Mouse (Mus musculus): ENCODE measurements around the gene Bbs1. TPM values are rescaled to one million over a fixed set of nuclear protein-coding genes. Genes with fewer than 3 reads are reported as not detected.

The Bbs1 gene
- polyA plus RNA-seq, 1 experiment = 9.0 TPM

GRCm38 (mm10) chr19:4842611-4843010, 63.8 kb downstream of the Bbs1 start:
- no peak for DNase-seq
- WGBS = 44% methylated on average over 2 of the region's 2 CpGs
- no peaks in the 10 kb centered on the region for H3K4me1 ChIP-seq (ENCODE audit: control insufficient read depth, insufficient read depth, low read length)
- TF ChIP-seq CTCF (IDR thresholded peaks at IDR 0.05; ENCODE audit: insufficient read depth, low read length) (no peak), POLR2A (IDR thresholded peaks at IDR 0.05; ENCODE audit: borderline replicate concordance, extremely low read depth, low read depth, low read length) (no peak)
- no peak overlapping the region for H3K4me3 ChIP-seq (replicated peaks; ENCODE audit: extremely low read depth, low read depth, low read length)

- no peak for DNase-seq
- WGBS = 77% methylated on average over 9 of the region's 9 CpGs
- H3K4me3 ChIP-seq (replicated peaks; ENCODE audit: extremely low read depth, low read depth, low read length) = no peak overlapping the region
- no peaks in the 10 kb centered on the region for H3K4me1 ChIP-seq (ENCODE audit: control insufficient read depth, insufficient read depth, low read length)
- TF ChIP-seq POLR2A (IDR thresholded peaks at IDR 0.05; ENCODE audit: borderline replicate concordance, extremely low read depth, low read depth, low read length) = no peak
- TF ChIP-seq CTCF (IDR thresholded peaks at IDR 0.05; ENCODE audit: insufficient read depth, low read length) = no peak
These were observed 65.6 kb downstream of the Bbs1 start for GRCm38 (mm10) chr19:4840848-4841247.

- WGBS = under 1% methylated on average over 25 of the region's 25 CpGs
- DNase-seq = peak; percentile 94
- H3K4me1 ChIP-seq (ENCODE audit: control insufficient read depth, insufficient read depth, low read length) = no peaks in the 10 kb centered on the region
- TF ChIP-seq POLR2A (IDR thresholded peaks at IDR 0.05; ENCODE audit: borderline replicate concordance, extremely low read depth, low read depth, low read length) (peak; percentile 91; the same call in 1 of the 2 replicates), CTCF (IDR thresholded peaks at IDR 0.05; ENCODE audit: insufficient read depth, low read length) (no peak)
- peak within 1 kb of the TSS; percentile 79 for H3K4me3 ChIP-seq (replicated peaks; ENCODE audit: extremely low read depth, low read depth, low read length)
These were observed 67.3 kb downstream of the Bbs1 start, which contains the start of the genes Ccs and Ccdc87 for GRCm38 (mm10) chr19:4839149-4839548. Gene Ccs, minus strand, starts transcription at chr19:4839332. Gene Ccdc87, plus strand, starts transcription at chr19:4839366.

- peak; percentile 12 for DNase-seq
- WGBS = 17% methylated on average over 10 of the region's 10 CpGs
- Histone ChIP-seq H3K4me3 (replicated peaks; ENCODE audit: extremely low read depth, low read depth, low read length) (peak overlapping the region; percentile 79), H3K4me1 (ENCODE audit: control insufficient read depth, insufficient read depth, low read length) (no peaks in the 10 kb centered on the region)
- TF ChIP-seq CTCF (IDR thresholded peaks at IDR 0.05; ENCODE audit: insufficient read depth, low read length) (no peak), POLR2A (IDR thresholded peaks at IDR 0.05; ENCODE audit: borderline replicate concordance, extremely low read depth, low read depth, low read length) (no peak)
These were observed 67.8 kb downstream of the Bbs1 start for GRCm38 (mm10) chr19:4838526-4839140.

GRCm38 (mm10) chr19:4837049-4837448, 69.4 kb downstream of the Bbs1 start:
- DNase-seq = no peak

More at GRCm38 (mm10) chr19:4837049-4837448, 69.4 kb downstream of the Bbs1 start:
- H3K4me1 ChIP-seq (ENCODE audit: control insufficient read depth, insufficient read depth, low read length) = no peaks in the 10 kb centered on the region
- H3K4me3 ChIP-seq (replicated peaks; ENCODE audit: extremely low read depth, low read depth, low read length) = no peak overlapping the region
- TF ChIP-seq CTCF (IDR thresholded peaks at IDR 0.05; ENCODE audit: insufficient read depth, low read length) (no peak), POLR2A (IDR thresholded peaks at IDR 0.05; ENCODE audit: borderline replicate concordance, extremely low read depth, low read depth, low read length) (no peak)
- 92% methylated on average over 6 of the region's 6 CpGs for WGBS

Other genes with a start within 250 kb of the Bbs1 start
- 0.20 and 0.65 TPM in 2 replicates for gene Gm960, start 208.0 kb downstream of the Bbs1 start, polyA plus RNA-seq (2012; rRNA removed)
- 1.3 and 4.4 TPM in 2 replicates for gene Sptbn2, start 195.5 kb downstream of the Bbs1 start, polyA plus RNA-seq (2012; rRNA removed)
- 6.8 and 7.6 TPM in 2 replicates for gene Rbm4b, start 150.1 kb downstream of the Bbs1 start, polyA plus RNA-seq (2012; rRNA removed)
- 28.6 and 36.1 TPM in 2 replicates for gene Rbm4, start 112.7 kb downstream of the Bbs1 start, polyA plus RNA-seq (2012; rRNA removed)
- 7.6 and 13.5 TPM in 2 replicates for gene Gm21992, start 95.0 kb downstream of the Bbs1 start, polyA plus RNA-seq (2012; rRNA removed)
- 42.4 and 52.1 TPM in 2 replicates for gene Rbm14, start 95.0 kb downstream of the Bbs1 start, polyA plus RNA-seq (2012; rRNA removed)
- 32.5 and 44.7 TPM in 2 replicates for gene Ccs, start 67.3 kb downstream of the Bbs1 start, polyA plus RNA-seq (2012; rRNA removed)
- 0.33 and 0.46 TPM in 2 replicates for gene Ccdc87, start 67.3 kb downstream of the Bbs1 start, polyA plus RNA-seq (2012; rRNA removed)
- 48.7 and 76.1 TPM in 2 replicates for gene Ctsf, start 51.5 kb downstream of the Bbs1 start, polyA plus RNA-seq (2012; rRNA removed)
- gene Actn3, start 28.7 kb downstream of the Bbs1 start, polyA plus RNA-seq (2012; rRNA removed) = 0.44 and 22.2 TPM in 2 replicates
- gene Zdhhc24, start 28.0 kb downstream of the Bbs1 start, polyA plus RNA-seq (2012; rRNA removed) = 22.3 and 23.6 TPM in 2 replicates
- 70.3 and 89.2 TPM in 2 replicates for gene Dpp3, start 21.7 kb upstream of the Bbs1 start, polyA plus RNA-seq (2012; rRNA removed)
- 5.5 and 5.8 TPM in 2 replicates for gene Peli3, start 36.5 kb upstream of the Bbs1 start, polyA plus RNA-seq (2012; rRNA removed)
- gene Mrpl11, start 55.5 kb upstream of the Bbs1 start, polyA plus RNA-seq (2012; rRNA removed) = 19.5 and 20.5 TPM in 2 replicates
- 0.54 and 0.93 TPM in 2 replicates for gene Npas4, start 83.7 kb upstream of the Bbs1 start, polyA plus RNA-seq (2012; rRNA removed)
- 4.3 and 5.9 TPM in 2 replicates for gene Slc29a2, start 117.2 kb upstream of the Bbs1 start, polyA plus RNA-seq (2012; rRNA removed)
- gene B4gat1, start 132.2 kb upstream of the Bbs1 start, polyA plus RNA-seq (2012; rRNA removed) = 38.0 and 38.7 TPM in 2 replicates
- gene AC124502.3, start 132.3 kb upstream of the Bbs1 start, polyA plus RNA-seq (2012; rRNA removed) = 0.58 and 0.78 TPM in 2 replicates
- 36.3 and 40.4 TPM in 2 replicates for gene Brms1, start 134.7 kb upstream of the Bbs1 start, polyA plus RNA-seq (2012; rRNA removed)
- gene Rin1, start 143.9 kb upstream of the Bbs1 start, polyA plus RNA-seq (2012; rRNA removed) = 10.2 and 10.4 TPM in 2 replicates
- gene Cd248, start 161.4 kb upstream of the Bbs1 start, polyA plus RNA-seq (2012; rRNA removed) = 20.9 and 22.6 TPM in 2 replicates
- gene Tmem151a, start 178.9 kb upstream of the Bbs1 start, polyA plus RNA-seq (2012; rRNA removed) = 10.7 and 11.8 TPM in 2 replicates
- 154 and 165 TPM in 2 replicates for gene Yif1a, start 181.9 kb upstream of the Bbs1 start, polyA plus RNA-seq (2012; rRNA removed)
- 1.2 and 1.3 TPM in 2 replicates for gene Cnih2, start 191.9 kb upstream of the Bbs1 start, polyA plus RNA-seq (2012; rRNA removed)
- 213 and 232 TPM in 2 replicates for gene Rab1b, start 200.4 kb upstream of the Bbs1 start, polyA plus RNA-seq (2012; rRNA removed)
- gene Klc2, start 211.9 kb upstream of the Bbs1 start, polyA plus RNA-seq (2012; rRNA removed) = 35.5 and 47.3 TPM in 2 replicates